8 mouse cellular contexts compared by ENCODE assay signal in genomic region chr1:134415168-134415831, GRCm38 (mm10). TPM values are rescaled to one million over a fixed set of nuclear protein-coding genes. Genes with fewer than 3 reads are reported as not detected.
A peak's percentile ranks its signal among the peaks of the same experiment; 100 is the strongest.
DNase-seq lines count a peak whose midpoint lies in the region; ATAC-seq lines count a peak whose summit lies in the region.

TSS of gene Adipor1 (plus strand) at chr1:134415378.

- peak within 1 kb of the TSS; percentile 63 for H3K4me3 ChIP-seq in hindbrain, embryonic 16.5 days (ENCODE audit: low read length)
- peak within 1 kb of the TSS; percentile 71 for H3K4me3 ChIP-seq in macrophage (ENCODE audit: inconsistent target)

- no peaks in the 10 kb centered on the region for H3K27me3 ChIP-seq in hindbrain, embryonic 16.5 days (replicated peaks; ENCODE audit: control insufficient read depth, insufficient read depth, low read length)

- H3K36me3 ChIP-seq in hindbrain, embryonic 16.5 days (ENCODE audit: control insufficient read depth, insufficient read depth, low read length) = no peaks in the 10 kb centered on the region; the same call in 1 of the 2 replicates
- peaks cover 13% of the 10 kb centered on the region for H3K36me3 ChIP-seq in macrophage (ENCODE audit: inconsistent target)

- peak within 1 kb of the TSS; percentile 78 for H3K9ac ChIP-seq in hindbrain, embryonic 16.5 days (ENCODE audit: low read depth, low read length)

- WGBS in hindbrain, embryonic 16.5 days = under 1% methylated on average over 49 of the region's 77 CpGs
- WGBS in macrophage (ENCODE audit: missing documents) = 2% methylated on average over 42 of the region's 77 CpGs

- H3K9me3 ChIP-seq in hindbrain, embryonic 16.5 days (ENCODE audit: control insufficient read depth, low read length) = no peaks in the 10 kb centered on the region

- peaks cover 43% of the 10 kb centered on the region for H3K79me2 ChIP-seq in macrophage (ENCODE audit: inconsistent target)

- peak within 1 kb of the TSS; percentile 94 for H3K27ac ChIP-seq in hindbrain, embryonic 16.5 days (ENCODE audit: low read depth, low read length)
- H3K27ac ChIP-seq in macrophage = peak within 1 kb of the TSS; percentile 96

- H3K4me1 ChIP-seq in hindbrain, embryonic 16.5 days (ENCODE audit: control insufficient read depth, insufficient read depth, low read depth, low read length) = peaks cover 23% of the 10 kb centered on the region

- DNase-seq in WW6 (ENCODE audit: low read depth, low spot score) = peak; percentile 89
- peak; percentile 95 to 97 for DNase-seq in cerebellum, postnatal 4 days (ENCODE audit: low spot score in 2 of 2)
- peak; percentile 98 for DNase-seq in gastrocnemius, adult 18-20 months (ENCODE audit: low spot score)
- DNase-seq in left cerebral cortex, adult 18-20 months (ENCODE audit: low spot score in 2 of 2) = peak; percentile 95 to 98
- peak; percentile 99 for DNase-seq in right cerebral cortex, adult 18-20 months
- DNase-seq in urinary bladder, postnatal 10 days (ENCODE audit: low spot score) = peak; percentile 91

- H3K4me2 ChIP-seq in hindbrain, embryonic 16.5 days (ENCODE audit: low read length) = peak within 1 kb of the TSS; percentile 77

- ATAC-seq in hindbrain, embryonic 16.5 days = peak; percentile 100

RNA-seq across cellular contexts. Expression of gene Adipor1, which starts in this region (rescaled TPM):
- total RNA-seq in gastrocnemius, adult 18-20 months (2021) = 100 to 1,000 TPM; 184 to 193 TPM
- polyA plus RNA-seq in hindbrain, embryonic 16.5 days (2015; fragmentation: Nextera tagmentation; extraction: Ambion mirVana) = 87.0 and 89.4 TPM in 2 replicates
- 10 to 100 TPM; 59.3 to 61.4 TPM for total RNA-seq in left cerebral cortex, adult 18-20 months (2021)
- total RNA-seq in macrophage (2018; cell fraction: chromatin; rRNA removed) = 100 to 1,000 TPM in 3 of 26 experiments, 10 to 100 TPM in 23; 19.2 to 137 (median 65.9) TPM
- 100 to 1,000 TPM; 104 to 247 (median 147) TPM for total RNA-seq in macrophage (2018; cell fraction: cytosol; rRNA removed)
- total RNA-seq in macrophage (2018; cell fraction: nucleus; rRNA removed) = 100 to 1,000 TPM in 6 of 26 experiments, 10 to 100 TPM in 20; 27.2 to 160 (median 75.3) TPM
- polyA plus RNA-seq in macrophage (2018) = 121 to 204 TPM (median 153 TPM) in 3 replicates

Comparison
In these comparisons a context has a peak if more than half of its experiments do, and no peak if none do; other contexts are left out.
1. Peak in every context shown above with its lines: DNase-seq, ATAC-seq, H3K4me3 ChIP-seq and H3K27ac ChIP-seq.